Mouse (Mus musculus): Measurements from ENCODE around the gene Zfp708. TPM values are rescaled to one million over a fixed set of nuclear protein-coding genes. Genes with fewer than 3 reads are reported as not detected.

The Zfp708 gene
- polyA plus RNA-seq, 1 experiment from 2014 or later: 6.4 TPM

GRCm38 (mm10) chr13:67112096-67112495, 14.3 kb upstream of the Zfp708 start:
- WGBS: 78% methylated on average over 12 of the region's 12 CpGs
- no peak overlapping the region for H3K4me2 ChIP-seq (ENCODE audit: low read length)
- H3K4me1 ChIP-seq (replicated peaks; ENCODE audit: insufficient read depth, low read length): peaks cover 7% of the 10 kb centered on the region
- H3K36me3 ChIP-seq (ENCODE audit: insufficient read depth, low read length): no peaks in the 10 kb centered on the region
- TF ChIP-seq CTCF (IDR thresholded peaks at IDR 0.05; ENCODE audit: low read depth): no peak
- H3K27ac ChIP-seq: no peak overlapping the region
- DNase-seq (ENCODE audit: low spot score) (no peak), ATAC-seq (replicated peaks; ENCODE audit: low FRiP score, low read depth) (no peak)
- no peaks in the 10 kb centered on the region for H3K9me3 ChIP-seq (replicated peaks; ENCODE audit: low read length)
- H3K9ac ChIP-seq (ENCODE audit: low read depth, low read length): no peak overlapping the region
- no peaks in the 10 kb centered on the region for H3K27me3 ChIP-seq (ENCODE audit: insufficient read depth, low read length)
- H3K4me3 ChIP-seq (replicated peaks; ENCODE audit: low read depth, low read length): no peak overlapping the region

- Histone ChIP-seq H3K27ac (peak overlapping the region; percentile 38; the same call in 1 of the 2 replicates), H3K4me2 (ENCODE audit: low read length) (peak overlapping the region; percentile 63), H3K4me1 (replicated peaks; ENCODE audit: insufficient read depth, low read length) (peaks cover 7% of the 10 kb centered on the region), H3K36me3 (ENCODE audit: insufficient read depth, low read length) (no peaks in the 10 kb centered on the region), H3K27me3 (ENCODE audit: insufficient read depth, low read length) (no peaks in the 10 kb centered on the region), H3K4me3 (replicated peaks; ENCODE audit: low read depth, low read length) (peak overlapping the region; percentile 66), H3K9me3 (replicated peaks; ENCODE audit: low read length) (no peaks in the 10 kb centered on the region; the same call in 1 of the 2 replicates), H3K9ac (ENCODE audit: low read depth, low read length) (no peak overlapping the region)
- ATAC-seq (replicated peaks; ENCODE audit: low FRiP score, low read depth): peak; percentile 56
- peak; percentile 62 for TF ChIP-seq CTCF (IDR thresholded peaks at IDR 0.05; ENCODE audit: low read depth)
- DNase-seq (ENCODE audit: low spot score): no peak
- 5% methylated on average over 9 of the region's 9 CpGs for WGBS
These were observed 11.0 kb upstream of the Zfp708 start for GRCm38 (mm10) chr13:67108821-67109206.

- under 1% methylated on average over 17 of the region's 17 CpGs for WGBS
- ATAC-seq (replicated peaks; ENCODE audit: low FRiP score, low read depth): peak; percentile 99
- peak; percentile 98 for TF ChIP-seq CTCF (IDR thresholded peaks at IDR 0.05; ENCODE audit: low read depth)
These were observed 10.5 kb upstream of the Zfp708 start, which contains the start of gene Gm28557 for GRCm38 (mm10) chr13:67108194-67108820. Gene Gm28557, minus strand, starts transcription at chr13:67108604.

GRCm38 (mm10) chr13:67107681-67108080, 9.9 kb upstream of the Zfp708 start:
- Histone ChIP-seq H3K4me1 (replicated peaks; ENCODE audit: insufficient read depth, low read length) (peaks cover 7% of the 10 kb centered on the region), H3K36me3 (ENCODE audit: insufficient read depth, low read length) (no peaks in the 10 kb centered on the region), H3K27me3 (ENCODE audit: insufficient read depth, low read length) (no peaks in the 10 kb centered on the region), H3K4me2 (ENCODE audit: low read length) (peak overlapping the region; percentile 63), H3K4me3 (replicated peaks; ENCODE audit: low read depth, low read length) (peak overlapping the region; percentile 66), H3K9ac (ENCODE audit: low read depth, low read length) (peak overlapping the region; percentile 58), H3K27ac (peak overlapping the region; percentile 90), H3K9me3 (replicated peaks; ENCODE audit: low read length) (no peaks in the 10 kb centered on the region; the same call in 1 of the 2 replicates)
- ATAC-seq (replicated peaks; ENCODE audit: low FRiP score, low read depth) (no peak), DNase-seq (ENCODE audit: low spot score) (no peak)
- TF ChIP-seq CTCF (IDR thresholded peaks at IDR 0.05; ENCODE audit: low read depth): no peak
- 47% methylated on average over 9 of the region's 9 CpGs for WGBS

More at GRCm38 (mm10) chr13:67108194-67108820, 10.5 kb upstream of the Zfp708 start, which contains the start of gene Gm28557:
- Histone ChIP-seq H3K9ac (ENCODE audit: low read depth, low read length) (peak within 1 kb of the TSS; percentile 58), H3K4me2 (ENCODE audit: low read length) (peak within 1 kb of the TSS; percentile 63), H3K9me3 (replicated peaks; ENCODE audit: low read length) (no peaks in the 10 kb centered on the region; the same call in 1 of the 2 replicates), H3K4me1 (replicated peaks; ENCODE audit: insufficient read depth, low read length) (peaks cover 7% of the 10 kb centered on the region), H3K36me3 (ENCODE audit: insufficient read depth, low read length) (no peaks in the 10 kb centered on the region), H3K4me3 (replicated peaks; ENCODE audit: low read depth, low read length) (peak within 1 kb of the TSS; percentile 66), H3K27me3 (ENCODE audit: insufficient read depth, low read length) (no peaks in the 10 kb centered on the region), H3K27ac (peak within 1 kb of the TSS; percentile 90)
- DNase-seq (ENCODE audit: low spot score): peak; percentile 99

GRCm38 (mm10) chr13:67090154-67090553, 7.6 kb downstream of the Zfp708 start:
- ATAC-seq (replicated peaks; ENCODE audit: low FRiP score, low read depth): no peak
- no peak for TF ChIP-seq CTCF (IDR thresholded peaks at IDR 0.05; ENCODE audit: low read depth)
- Histone ChIP-seq H3K4me2 (ENCODE audit: low read length) (no peak overlapping the region), H3K9ac (ENCODE audit: low read depth, low read length) (no peak overlapping the region), H3K27ac (no peak overlapping the region), H3K36me3 (ENCODE audit: insufficient read depth, low read length) (no peaks in the 10 kb centered on the region), H3K4me1 (replicated peaks; ENCODE audit: insufficient read depth, low read length) (no peaks in the 10 kb centered on the region), H3K9me3 (replicated peaks; ENCODE audit: low read length) (no peaks in the 10 kb centered on the region), H3K4me3 (replicated peaks; ENCODE audit: low read depth, low read length) (no peak overlapping the region), H3K27me3 (ENCODE audit: insufficient read depth, low read length) (no peaks in the 10 kb centered on the region)
- DNase-seq (ENCODE audit: low spot score): no peak
- 93% methylated on average over 1 of the region's 1 CpGs for WGBS

- Histone ChIP-seq H3K9me3 (replicated peaks; ENCODE audit: low read length) (no peaks in the 10 kb centered on the region), H3K9ac (ENCODE audit: low read depth, low read length) (peak overlapping the region; percentile 65; the same call in 1 of the 2 replicates), H3K36me3 (ENCODE audit: insufficient read depth, low read length) (0 out of 2 replicates have a peak, but pooled peaks cover 3% of the 10 kb centered on the region), H3K4me1 (replicated peaks; ENCODE audit: insufficient read depth, low read length) (no peaks in the 10 kb centered on the region), H3K4me2 (ENCODE audit: low read length) (peak overlapping the region; percentile 74), H3K27ac (peak overlapping the region; percentile 92), H3K4me3 (replicated peaks; ENCODE audit: low read depth, low read length) (peak overlapping the region; percentile 55), H3K27me3 (ENCODE audit: insufficient read depth, low read length) (no peaks in the 10 kb centered on the region)
- DNase-seq (ENCODE audit: low spot score) (no peak), ATAC-seq (replicated peaks; ENCODE audit: low FRiP score, low read depth) (no peak)
- 61% methylated on average over 1 of the region's 1 CpGs for WGBS
- no peak for TF ChIP-seq CTCF (IDR thresholded peaks at IDR 0.05; ENCODE audit: low read depth)
These were observed 15.8 kb downstream of the Zfp708 start for GRCm38 (mm10) chr13:67081946-67082345.

Measured in kidney, postnatal 0 days (tissue).